Mouse (Mus musculus) CH12.LX (cell line): ENCODE measurements around the gene Nufip2. TPM values are rescaled to one million over a fixed set of nuclear protein-coding genes. Genes with fewer than 3 reads are reported as not detected.

Experiments
- DNase-seq: peaks from one replicate; pipeline ENCODE4 v3.0.0-alpha.2; 2013; ENCODE audit errors: extremely low read depth
- H3K27ac ChIP-seq: 2 replicates; pipeline ENCODE4 v1.5.1; 2012; ENCODE audit warnings: low read depth, mild to moderate bottlenecking, control low read depth, moderate library complexity; ENCODE audit not compliant: insufficient read depth
- H3K27me3 ChIP-seq: replicated peaks from 2 replicates; pipeline ENCODE3; 2012; ENCODE audit warnings: inconsistent platforms
- H3K36me3 ChIP-seq, 2 experiments: replicated peaks in 1 of 2; 2 replicates each; pipeline versions ENCODE3 to v1.6.1; 2012; ENCODE audit warnings: inconsistent platforms in 1 of 2, low read length in 1 of 2, mild to moderate bottlenecking in 1 of 2, mixed read lengths in 1 of 2, moderate library complexity in 1 of 2; ENCODE audit not compliant: control insufficient read depth in 1 of 2, insufficient read depth in 1 of 2
- H3K4me1 ChIP-seq, 2 experiments: 2 replicates each; pipeline ENCODE4 v1.6.1; 2012; ENCODE audit warnings: inconsistent platforms in 1 of 2, moderate library complexity in 1 of 2; ENCODE audit not compliant: insufficient read depth in 2 of 2, control insufficient read depth in 1 of 2
- H3K4me2 ChIP-seq: 2 replicates; pipeline ENCODE4 v1.6.1; 2012; ENCODE audit warnings: low read depth, mild to moderate bottlenecking, control low read depth; ENCODE audit not compliant: poor library complexity, insufficient read depth, severe bottlenecking
- H3K4me3 ChIP-seq, 3 experiments: fragments of 150-350 bp in 1 of 3; sonication (generic) in 1 of 3; replicated peaks in 1 of 3; 2 replicates each; pipeline versions ENCODE3 to v1.5.1; 2011 to 2012; ENCODE audit warnings: low read depth in 2 of 3, low read length in 2 of 3, mild to moderate bottlenecking in 2 of 3, moderate library complexity in 2 of 3, control low read depth in 1 of 3, improper control_type of control experiment in 1 of 3, inconsistent platforms in 1 of 3, mixed read lengths in 1 of 3; ENCODE audit not compliant: poor library complexity in 1 of 3
- H3K79me2 ChIP-seq: replicated peaks from 2 replicates; pipeline ENCODE4 v1.6.1; 2012; ENCODE audit warnings: mild to moderate bottlenecking, moderate library complexity; ENCODE audit not compliant: control insufficient read depth, poor library complexity, insufficient read depth, severe bottlenecking; ENCODE audit errors: extremely low read depth
- H3K9ac ChIP-seq: 2 replicates; pipeline ENCODE4 v1.6.1; 2012; ENCODE audit warnings: low read depth, mild to moderate bottlenecking, control low read depth, moderate library complexity; ENCODE audit not compliant: insufficient read depth
- H3K9me3 ChIP-seq: replicated peaks from 2 replicates; pipeline ENCODE3; 2012; ENCODE audit warnings: low read length, inconsistent platforms, mixed read lengths
- CHD1 ChIP-seq: IDR thresholded peaks from 2 replicates; pipeline ENCODE4 v1.6.1; 2012; ENCODE audit warnings: low read depth, low read length, improper control_type of control experiment, inconsistent platforms
- CTCF ChIP-seq, 2 experiments: IDR thresholded peaks in 1 of 2; conservative IDR thresholded peaks in 1 of 2; 2 replicates each; pipeline ENCODE4 v1.5.1; 2011 to 2012; ENCODE audit warnings: low read depth in 2 of 2, low read length in 2 of 2, improper control_type of control experiment in 1 of 2, inconsistent platforms in 1 of 2, mild to moderate bottlenecking in 1 of 2, moderate library complexity in 1 of 2
- E2F4 ChIP-seq: IDR thresholded peaks from 2 replicates; pipeline ENCODE4 v1.6.1; 2011; ENCODE audit warnings: low read depth, low read length, improper control_type of control experiment; ENCODE audit not compliant: insufficient replicate concordance
- EP300 ChIP-seq: IDR thresholded peaks from 2 replicates; pipeline ENCODE4 v1.6.1; 2011; ENCODE audit warnings: low read length, improper control_type of control experiment
- ETS1 ChIP-seq: conservative IDR thresholded peaks from 2 replicates; pipeline ENCODE4 v1.6.1; 2012; ENCODE audit warnings: low read depth, mild to moderate bottlenecking, inconsistent platforms, low read length, improper control_type of control experiment, moderate library complexity
- GABPA ChIP-seq: IDR thresholded peaks from 2 replicates; pipeline ENCODE4 v1.6.1; 2012; ENCODE audit warnings: low read depth, low read length, improper control_type of control experiment, inconsistent platforms; ENCODE audit not compliant: insufficient replicate concordance
- IRF4 ChIP-seq: IDR thresholded peaks from 2 replicates; pipeline ENCODE4 v1.6.1; 2014; ENCODE audit warnings: low read depth, mild to moderate bottlenecking, inconsistent platforms, low read length, improper control_type of control experiment
- JUND ChIP-seq: conservative IDR thresholded peaks from 2 replicates; pipeline ENCODE4 v1.6.1; 2011; ENCODE audit warnings: low read depth, low read length, improper control_type of control experiment
- MAFK ChIP-seq: IDR thresholded peaks from 2 replicates; pipeline ENCODE4 v1.6.1; 2011; ENCODE audit warnings: low read length, improper control_type of control experiment; ENCODE audit not compliant: insufficient replicate concordance
- MYC ChIP-seq: IDR thresholded peaks from 2 replicates; pipeline ENCODE4 v1.6.1; 2011; ENCODE audit warnings: low read depth, mild to moderate bottlenecking, improper control_type of control experiment, low read length
- NRF1 ChIP-seq: IDR thresholded peaks from 2 replicates; pipeline ENCODE4 v1.6.1; 2014; ENCODE audit warnings: low read depth, mild to moderate bottlenecking, inconsistent platforms, low read length, improper control_type of control experiment, moderate library complexity
- PAX5 ChIP-seq: IDR thresholded peaks from 2 replicates; pipeline ENCODE4 v1.6.1; 2012; ENCODE audit warnings: low read length, inconsistent platforms, mixed read lengths
- POLR2A ChIP-seq: IDR thresholded peaks from 2 replicates; pipeline ENCODE4 v1.6.1; 2011; ENCODE audit warnings: low read depth, mild to moderate bottlenecking, improper control_type of control experiment, low read length
- POLR2AphosphoS2 ChIP-seq: IDR thresholded peaks from 2 replicates; pipeline ENCODE4 v1.6.1; 2011; ENCODE audit warnings: low read depth, low read length, improper control_type of control experiment
- SIN3A ChIP-seq: IDR thresholded peaks from 2 replicates; pipeline ENCODE4 v1.6.1; 2012; ENCODE audit warnings: low read length, improper control_type of control experiment, inconsistent platforms
- SMC3 ChIP-seq: IDR thresholded peaks from 2 replicates; pipeline ENCODE4 v1.6.1; 2011; ENCODE audit warnings: low read depth, low read length, improper control_type of control experiment
- TBP ChIP-seq: conservative IDR thresholded peaks from 2 replicates; pipeline ENCODE4 v1.6.1; 2011; ENCODE audit warnings: low read depth, low read length, improper control_type of control experiment
- UBTF ChIP-seq: IDR thresholded peaks from 2 replicates; pipeline ENCODE4 v1.6.1; 2012; ENCODE audit warnings: low read depth, mild to moderate bottlenecking, inconsistent platforms, low read length, improper control_type of control experiment, moderate library complexity
- USF1 ChIP-seq: IDR thresholded peaks from 2 replicates; pipeline ENCODE4 v1.6.1; 2014; ENCODE audit warnings: low read depth, mild to moderate bottlenecking, inconsistent platforms, low read length, improper control_type of control experiment
- ZC3H11A ChIP-seq: IDR thresholded peaks from 2 replicates; pipeline ENCODE4 v1.6.1; 2012; ENCODE audit warnings: low read depth, mild to moderate bottlenecking, inconsistent platforms, low read length, improper control_type of control experiment
- ZMIZ1 ChIP-seq: IDR thresholded peaks from 2 replicates; pipeline ENCODE4 v1.6.1; 2012; ENCODE audit warnings: low read depth, mild to moderate bottlenecking, inconsistent platforms, low read length, improper control_type of control experiment
- ZNF384 ChIP-seq: IDR thresholded peaks from 2 replicates; pipeline ENCODE4 v1.6.1; 2012; ENCODE audit warnings: low read depth, low read length, improper control_type of control experiment, inconsistent platforms
- dilution Hi-C: fragments of 300-500 bp; cut with MboI; formaldehyde crosslinking; loops from 2 replicates; pipeline ENCODE4 v1.14.3; 2020; ENCODE audit warnings: low sequenced_read_pairs; ENCODE audit not compliant: extremely low pct_unique_long_range_greater_than_20kb, extremely low pct_ligation_motif_present
- in situ Hi-C: fragments of 300-500 bp; cut with MboI; formaldehyde crosslinking; loops from 3 replicates; pipeline ENCODE4 v1.14.3; 2019; ENCODE audit warnings: low sequenced_read_pairs, low pct_ligation_motif_present, low pct_unique_long_range_greater_than_20kb, mixed read lengths
- polyA plus RNA-seq: library from polyadenylated mRNA; unstranded; fragments of >175 nt; gene quantifications from 2 replicates; pipeline ENCODE4 v1.2.1, GENCODE M21; 2012; ENCODE audit warnings: low read depth; ENCODE audit not compliant: insufficient read length
- total RNA-seq, 2 experiments: library from RNA; depleted of rRNA; stranded (reverse); fragments of 300-350 nt in 1 of 2; fragments of >200 nt in 1 of 2; gene quantifications; 2 replicates each; pipeline ENCODE4 v1.2.3; 2012 to 2014

The Nufip2 gene
- total and polyA plus RNA-seq, 3 experiments, result 29.6 to 53.6 (median 41.2) TPM

DNA sequence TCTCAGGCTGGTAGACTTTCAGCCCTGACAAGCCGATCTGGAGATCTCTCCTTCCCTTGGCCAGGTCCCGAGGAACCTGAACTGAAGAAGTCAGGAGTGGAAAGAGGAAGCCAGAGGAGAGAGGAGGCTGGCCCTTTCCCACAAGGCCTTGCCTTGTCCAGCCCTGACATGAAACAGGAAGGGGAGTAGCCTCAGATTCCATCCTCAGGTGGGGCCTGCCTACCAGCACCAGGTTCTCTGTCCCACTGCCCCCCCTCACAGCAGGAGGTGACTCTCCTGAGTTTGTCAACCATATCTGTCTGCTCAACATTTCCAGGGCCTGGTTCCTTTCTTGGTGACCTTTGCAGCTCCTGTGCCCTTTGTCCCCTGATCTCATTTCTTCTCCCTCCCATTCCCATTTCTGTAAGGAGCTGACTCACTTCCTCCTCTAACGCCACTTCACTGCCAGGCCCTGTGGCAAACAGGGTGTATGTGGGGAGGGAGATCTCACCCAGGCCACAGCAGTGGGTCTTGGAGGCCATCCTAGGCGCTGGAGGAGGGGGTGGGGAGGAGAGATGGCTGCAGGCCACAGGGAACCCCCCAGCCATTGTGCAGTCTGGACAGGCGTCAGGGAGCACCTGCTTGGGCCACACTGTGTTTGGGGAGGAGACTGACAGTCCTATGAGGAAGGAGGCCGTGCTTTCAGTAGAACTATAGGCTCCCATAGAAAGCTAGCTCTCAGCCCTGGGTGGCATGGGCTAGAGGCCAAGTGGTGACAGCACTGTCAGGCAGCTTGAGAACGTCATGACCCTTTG lies 100.0 kb downstream of the Nufip2 start (continued):
- TF ChIP-seq POLR2AphosphoS2 (no peak), UBTF (no peak), GABPA (no peak), TBP (no peak), E2F4 (no peak), ZNF384 (no peak), CHD1 (no peak), SIN3A (no peak), CTCF (conservative IDR thresholded peaks at IDR 0.05 in 1 of 2, IDR thresholded peaks at IDR 0.05 in 1 of 2; ENCODE audit: low read depth in 2 of 2, low read length in 2 of 2) (no peak), ZC3H11A (no peak), IRF4 (peak; percentile 35; the same call in 1 of the 2 replicates)

DNA sequence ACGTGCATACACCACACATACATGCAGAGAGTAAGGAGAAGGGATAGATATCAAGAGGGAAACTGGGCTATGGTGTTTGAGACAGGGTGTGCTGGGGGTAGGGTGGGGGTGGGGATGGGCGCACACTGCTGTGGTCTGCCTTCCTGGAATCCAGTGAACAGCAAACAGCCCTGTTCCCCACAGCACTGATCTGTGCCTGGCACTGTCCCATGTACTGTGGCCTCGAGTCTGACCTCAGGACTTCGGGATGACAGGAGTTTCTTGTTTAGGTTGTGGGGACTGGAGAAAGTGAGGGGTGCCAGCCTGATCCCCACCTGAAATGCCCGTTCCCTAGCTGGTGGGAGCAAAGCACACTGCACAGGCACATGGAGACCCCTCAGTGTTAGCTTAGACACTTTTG lies 101.8 kb downstream of the Nufip2 start, which contains the start of gene Gm10277:
Gm10277 (minus strand) TSS at position 41 of the 400 bp plus-strand sequence.
- Histone ChIP-seq H3K4me3 (no peak within 1 kb of the TSS), H3K27me3 (no peaks in the 10 kb centered on the region), H3K4me2 (no peak within 1 kb of the TSS), H3K79me2 (no peaks in the 10 kb centered on the region), H3K9ac (no peak within 1 kb of the TSS), H3K36me3 (peaks cover 0 to 4% of the 10 kb centered on the region in 2 experiments), H3K9me3 (no peaks in the 10 kb centered on the region), H3K4me1 (peaks cover 13 to 65% of the 10 kb centered on the region in 2 experiments), H3K27ac (no peak within 1 kb of the TSS)
- DNase-seq, result no peak
- in situ Hi-C loops (loop anchor here (5.0 to 25.0 kb wide), 2 partner anchors 40 to 675 kb away; no protein-coding TSS in a partner anchor), dilution Hi-C loops (no loop called here)
- TF ChIP-seq ZMIZ1 (no peak), TBP (no peak), SMC3 (no peak), USF1 (no peak), PAX5 (no peak), ETS1 (no peak), MAFK (no peak), SIN3A (no peak), POLR2A (no peak), ZC3H11A (no peak), JUND (no peak), EP300 (no peak), MYC (no peak), IRF4 (no peak), NRF1 (no peak), E2F4 (no peak), GABPA (no peak)
